Mouse (Mus musculus) testis, adult 2 months (tissue): Measurements from ENCODE around the gene Nipal1.

Experiments
- CTCF ChIP-seq: fragments of 200-500 bp; IDR thresholded peaks from 2 replicates; pipeline ENCODE4 v1.5.1; 2012; ENCODE audit warnings: low read depth, mild to moderate bottlenecking, inconsistent platforms, low read length, moderate library complexity; ENCODE audit not compliant: control insufficient read depth, insufficient read depth, insufficient replicate concordance
- POLR2A ChIP-seq: fragments of 200-500 bp; IDR thresholded peaks from 2 replicates; pipeline ENCODE4 v1.6.1; 2012; ENCODE audit warnings: low read depth, mild to moderate bottlenecking, inconsistent platforms, low read length, moderate library complexity; ENCODE audit not compliant: control insufficient read depth

DNA sequence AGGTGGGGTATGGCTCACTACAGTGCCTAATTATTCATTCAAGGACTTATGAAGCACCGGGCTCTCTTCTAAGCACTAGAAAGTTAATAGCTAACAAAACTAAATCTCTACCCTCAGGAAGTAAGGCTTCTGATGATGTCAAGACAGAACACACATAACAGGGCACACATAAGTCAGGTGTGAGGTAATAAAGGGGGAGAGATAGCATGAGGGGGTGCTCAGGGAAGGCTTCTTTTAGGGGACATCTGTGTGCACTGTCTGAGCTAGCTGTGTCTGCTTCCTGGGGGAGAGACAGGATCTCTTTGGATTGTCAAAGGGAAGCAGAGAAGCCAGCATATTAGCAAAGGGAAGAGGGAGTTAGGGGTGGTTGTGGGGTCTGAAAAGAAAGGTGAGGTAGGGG, 3.4 kb upstream of the Nipal1 start, which contains the start of gene Cnga1:
- TF ChIP-seq CTCF, result no peak
- TF ChIP-seq POLR2A, result no peak
